Mouse (Mus musculus) forebrain, embryonic 11.5 days (tissue): ENCODE data around the gene Serinc2. TPM values are rescaled to one million over a fixed set of nuclear protein-coding genes. Genes with fewer than 3 reads are reported as not detected.

Source experiments
- ATAC-seq: fragments of 200-750 bp; cut with Nextera tagmentation; replicated peaks from 2 replicates; pipeline ENCODE4 v1.8.0; 2017; ENCODE audit warnings: moderate TSS enrichment; ENCODE audit not compliant: low FRiP score
- DNase-seq: peaks from one replicate; pipeline ENCODE4 v3.0.0-alpha.2; 2017; ENCODE audit warnings: low spot score
- H3K27ac ChIP-seq: fragments of 300-500 bp; sonication (generic); 2 replicates; pipeline ENCODE4 v1.5.1; 2014; ENCODE audit warnings: low read depth, low read length
- H3K27me3 ChIP-seq: fragments of 300-500 bp; sonication (generic); 2 replicates; pipeline ENCODE4 v1.6.1; 2014; ENCODE audit warnings: mild to moderate bottlenecking, low read length, mixed read lengths; ENCODE audit not compliant: control insufficient read depth, insufficient read depth
- H3K36me3 ChIP-seq: fragments of 300-500 bp; sonication (generic); 2 replicates; pipeline ENCODE4 v1.6.1; 2014; ENCODE audit warnings: mild to moderate bottlenecking, low read length, moderate library complexity, mixed read lengths; ENCODE audit not compliant: control insufficient read depth, insufficient read depth
- H3K4me1 ChIP-seq: fragments of 300-500 bp; sonication (generic); replicated peaks from 2 replicates; pipeline ENCODE4 v1.6.1; 2014; ENCODE audit warnings: low read length, mixed read lengths; ENCODE audit not compliant: control insufficient read depth, insufficient read depth
- H3K4me2 ChIP-seq: fragments of 300-500 bp; sonication (generic); 2 replicates; pipeline ENCODE4 v1.6.1; 2014; ENCODE audit warnings: low read depth, mild to moderate bottlenecking, low read length, moderate library complexity, mixed read lengths; ENCODE audit not compliant: severe bottlenecking
- H3K4me3 ChIP-seq: fragments of 300-500 bp; sonication (generic); 2 replicates; pipeline ENCODE4 v1.5.1; 2014; ENCODE audit warnings: low read depth, low read length
- H3K9ac ChIP-seq: fragments of 300-500 bp; sonication (generic); 2 replicates; pipeline ENCODE4 v1.6.1; 2014; ENCODE audit warnings: low read length
- H3K9me3 ChIP-seq: fragments of 300-500 bp; sonication (generic); 2 replicates; pipeline ENCODE4 v1.6.1; 2016; ENCODE audit warnings: low read length, mixed read lengths; ENCODE audit not compliant: control insufficient read depth
- WGBS: fragments of 180-500 bp; shearing (Covaris S2); extraction: QIAGEN DNeasy Blood & Tissue Kit; methylation state at CpG from one replicate; pipeline ENCODE4 v1.1.7; 2014; 5-methylcytosine and 5-hydroxymethylcytosine counted together
- polyA plus RNA-seq: library from polyadenylated mRNA; unstranded; fragments of >200 nt; fragmentation: Nextera tagmentation; extraction: Ambion mirVana; gene quantifications from 2 replicates; pipeline ENCODE4 v1.2.1, GENCODE M21; 2014

Gene Serinc2
- polyA plus RNA-seq, 1 experiment from 2014 or later: 83.4 TPM

GRCm38 (mm10) chr4:130316691-130317090 is 37.7 kb upstream of the Serinc2 start:
- no peak overlapping the region for H3K9ac ChIP-seq
- no peak overlapping the region for H3K4me3 ChIP-seq
- whole genome bisulfite sequencing: 84% methylated on average over 10 of the region's 10 CpGs
- H3K4me2 ChIP-seq: no peak overlapping the region
- no peak for DNase-seq
- H3K27ac ChIP-seq: no peak overlapping the region
- H3K9me3 ChIP-seq: no peaks in the 10 kb centered on the region
- no peak for ATAC-seq
- no peaks in the 10 kb centered on the region for H3K36me3 ChIP-seq
- H3K27me3 ChIP-seq: no peaks in the 10 kb centered on the region
- no peaks in the 10 kb centered on the region for H3K4me1 ChIP-seq

GRCm38 (mm10) chr4:130315771-130316527 is 36.9 kb upstream of the Serinc2 start:
- Histone ChIP-seq H3K27ac (no peak overlapping the region), H3K4me2 (no peak overlapping the region), H3K9ac (no peak overlapping the region), H3K36me3 (no peaks in the 10 kb centered on the region), H3K4me1 (no peaks in the 10 kb centered on the region), H3K4me3 (no peak overlapping the region), H3K9me3 (no peaks in the 10 kb centered on the region), H3K27me3 (no peaks in the 10 kb centered on the region)
- ATAC-seq: no peak
- no peak for DNase-seq
- WGBS: 79% methylated on average over 13 of the region's 13 CpGs

DNA sequence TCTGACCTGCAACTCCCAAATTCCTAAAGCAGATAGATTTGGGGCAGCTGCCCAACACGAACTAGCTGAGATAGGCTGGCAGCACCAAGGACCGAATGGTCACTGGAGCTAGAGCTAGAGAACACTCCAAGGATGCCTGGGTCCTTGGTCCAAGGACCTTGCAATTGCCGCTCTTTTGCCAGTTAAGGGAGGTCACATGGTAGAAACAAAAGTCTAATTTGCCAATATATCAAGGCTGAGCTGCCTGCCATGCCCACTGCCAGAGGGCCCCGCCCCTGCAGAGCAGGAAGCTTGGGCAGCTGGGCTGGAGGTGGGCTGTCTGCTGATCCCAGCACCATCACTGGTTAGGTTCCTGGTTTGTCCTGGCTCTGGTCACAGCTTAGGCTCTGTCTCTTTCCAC is 34.5 kb upstream of the Serinc2 start:
- H3K4me3 ChIP-seq: no peak overlapping the region
- no peaks in the 10 kb centered on the region for H3K36me3 ChIP-seq
- 0 out of 2 replicates have a peak, but pooled peaks cover 3% of the 10 kb centered on the region for H3K4me1 ChIP-seq
- H3K9me3 ChIP-seq: no peaks in the 10 kb centered on the region
- H3K4me2 ChIP-seq: no peak overlapping the region
- WGBS: 90% methylated on average over 4 of the region's 4 CpGs
- ATAC-seq: no peak
- no peak for DNase-seq
- H3K27ac ChIP-seq: no peak overlapping the region
- H3K27me3 ChIP-seq: peaks cover 14% of the 10 kb centered on the region
- H3K9ac ChIP-seq: no peak overlapping the region

- ATAC-seq: no peak
- Histone ChIP-seq H3K4me3 (no peak overlapping the region), H3K9ac (no peak overlapping the region), H3K4me1 (peaks cover 5% of the 10 kb centered on the region; the same call in 1 of the 2 replicates), H3K4me2 (no peak overlapping the region), H3K27me3 (peaks cover 20% of the 10 kb centered on the region), H3K27ac (no peak overlapping the region), H3K9me3 (no peaks in the 10 kb centered on the region), H3K36me3 (no peaks in the 10 kb centered on the region)
- 94% methylated on average over 3 of the region's 3 CpGs for WGBS
- DNase-seq: no peak
Observed at GRCm38 (mm10) chr4:130312526-130312925, 33.5 kb upstream of the Serinc2 start.

DNA sequence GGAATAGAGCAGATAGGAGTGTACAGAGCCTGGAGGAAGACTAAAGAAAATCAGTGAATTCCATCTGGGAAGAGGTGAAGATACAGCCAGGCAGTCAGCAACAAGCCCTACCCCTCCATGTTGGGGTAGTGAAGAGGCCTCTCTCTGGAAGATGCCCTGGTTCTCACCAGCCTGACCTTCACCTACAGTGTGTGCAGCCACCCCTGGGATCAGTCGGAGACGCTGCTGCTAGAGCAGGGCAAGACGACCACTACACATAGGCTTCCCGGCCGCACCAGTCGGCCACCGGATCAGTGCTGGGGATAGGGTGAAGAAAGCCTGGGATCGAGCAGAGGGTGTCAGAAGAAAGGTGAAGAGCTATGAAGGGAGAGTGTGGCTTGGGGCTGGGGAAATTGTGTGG is 30.2 kb upstream of the Serinc2 start:
- peaks cover 6% of the 10 kb centered on the region; the same call in 1 of the 2 replicates for H3K4me1 ChIP-seq
- H3K9ac ChIP-seq: peak overlapping the region; percentile 48; the same call in 1 of the 2 replicates
- H3K9me3 ChIP-seq: no peaks in the 10 kb centered on the region
- 39% methylated on average over 8 of the region's 8 CpGs for WGBS
- ATAC-seq: no peak
- peak overlapping the region; percentile 91 for H3K4me2 ChIP-seq
- no peaks in the 10 kb centered on the region for H3K36me3 ChIP-seq
- no peak for DNase-seq
- H3K27me3 ChIP-seq: peaks cover 28% of the 10 kb centered on the region
- no peak overlapping the region for H3K27ac ChIP-seq
- H3K4me3 ChIP-seq: peak overlapping the region; percentile 31

GRCm38 (mm10) chr4:130308231-130309081 is 29.5 kb upstream of the Serinc2 start, which contains the start of the genes Fabp3 and Gm10570:
Gene Fabp3 (plus strand): TSS chr4:130308595.
Gene Gm10570 (minus strand): TSS chr4:130308674.
- Histone ChIP-seq H3K4me2 (peak within 1 kb of the TSS; percentile 91), H3K27me3 (peaks cover 28% of the 10 kb centered on the region), H3K9me3 (no peaks in the 10 kb centered on the region), H3K4me1 (peaks cover 6% of the 10 kb centered on the region; the same call in 1 of the 2 replicates), H3K36me3 (no peaks in the 10 kb centered on the region), H3K4me3 (peak within 1 kb of the TSS; percentile 31), H3K27ac (no peak within 1 kb of the TSS), H3K9ac (peak within 1 kb of the TSS; percentile 48)
- peak; percentile 68 for ATAC-seq
- under 1% methylated on average over 52 of the region's 52 CpGs for WGBS
- DNase-seq: peak; percentile 79

GRCm38 (mm10) chr4:130307851-130308230 is 28.8 kb upstream of the Serinc2 start:
- no peak overlapping the region for H3K27ac ChIP-seq
- H3K36me3 ChIP-seq: no peaks in the 10 kb centered on the region
- no peaks in the 10 kb centered on the region for H3K9me3 ChIP-seq
- under 1% methylated on average over 23 of the region's 23 CpGs for WGBS
- peak overlapping the region; percentile 48; the same call in 1 of the 2 replicates for H3K9ac ChIP-seq
- H3K4me1 ChIP-seq: peaks cover 6% of the 10 kb centered on the region; the same call in 1 of the 2 replicates
- H3K4me2 ChIP-seq: peak overlapping the region; percentile 91
- peak; percentile 49; the same call in 1 of the 2 replicates for ATAC-seq
- DNase-seq: peak; percentile 77
- H3K27me3 ChIP-seq: peaks cover 28% of the 10 kb centered on the region
- peak overlapping the region; percentile 31 for H3K4me3 ChIP-seq

- DNase-seq: no peak
- H3K9ac ChIP-seq: no peak overlapping the region
- H3K4me2 ChIP-seq: peak overlapping the region; percentile 91; the same call in 1 of the 2 replicates
- no peaks in the 10 kb centered on the region for H3K9me3 ChIP-seq
- no peak for ATAC-seq
- H3K4me3 ChIP-seq: no peak overlapping the region
- H3K27ac ChIP-seq: no peak overlapping the region
- H3K27me3 ChIP-seq: peaks cover 28% of the 10 kb centered on the region
- H3K36me3 ChIP-seq: no peaks in the 10 kb centered on the region
- WGBS: 80% methylated on average over 10 of the region's 10 CpGs
- peaks cover 6% of the 10 kb centered on the region; the same call in 1 of the 2 replicates for H3K4me1 ChIP-seq
Observed at GRCm38 (mm10) chr4:130306796-130307630, 28.0 kb upstream of the Serinc2 start.
